Mouse (Mus musculus) B cell, adult 2 months (primary cell): ENCODE data around the gene Lao1.

Source experiments
- DNase-seq, 2 experiments: peaks; one replicate each; pipeline ENCODE4 v3.0.0; 2022

Gene Lao1

DNA sequence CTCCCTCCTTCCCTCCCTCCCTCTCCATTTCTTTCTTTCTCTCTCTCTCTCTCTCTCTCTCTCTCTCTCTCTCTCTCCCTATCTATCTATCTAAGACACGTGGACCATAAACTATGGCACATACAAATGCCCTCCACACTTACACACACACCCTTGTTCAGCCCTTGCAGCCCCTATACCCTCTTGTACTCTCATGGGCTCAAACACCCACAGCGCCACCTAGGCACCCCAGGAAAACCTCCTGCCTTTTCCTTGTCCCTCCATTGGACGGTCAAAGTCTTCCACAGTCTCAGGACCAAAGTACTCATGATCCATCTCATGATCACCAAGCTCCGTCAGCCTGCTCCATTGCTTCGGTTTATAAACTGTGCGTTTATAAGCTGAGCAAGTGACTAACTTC, 54.2 kb downstream of the Lao1 start:
- no peak for DNase-seq

DNA sequence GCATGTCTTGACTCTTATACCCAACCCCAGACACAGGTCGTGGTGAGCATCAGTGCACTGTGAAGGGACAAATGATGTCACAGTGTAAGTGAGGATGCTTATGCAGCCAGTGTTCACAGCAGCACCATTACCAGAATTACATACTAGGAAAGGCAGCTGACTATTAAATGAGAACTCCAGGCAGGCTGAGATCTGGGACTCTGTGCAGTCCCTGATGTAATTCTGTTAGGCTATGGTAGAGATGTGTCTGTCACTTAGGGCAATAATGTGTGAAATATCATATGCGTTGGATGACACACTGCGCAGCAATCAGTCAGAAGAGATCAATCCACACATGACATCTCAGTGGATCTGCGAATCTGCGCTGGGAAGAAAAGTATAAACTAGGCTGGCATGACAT, 55.7 kb downstream of the Lao1 start:
- DNase-seq, result no peak
